Mouse (Mus musculus) leukemia stem cell, adult 10-12 weeks (primary cell): Measurements from ENCODE around the gene Krt77. TPM values are rescaled to one million over a fixed set of nuclear protein-coding genes. Genes with fewer than 3 reads are reported as not detected.

Experiments used
- polyA plus RNA-seq: library from polyadenylated mRNA; stranded (reverse); fragments of >175 nt; gene quantifications from 2 replicates; pipeline ENCODE4 v1.2.3, GENCODE M21; 2012; ENCODE audit warnings: low replicate concordance

The Krt77 gene
- polyA plus RNA-seq = not detected in 2 replicates

GRCm38 (mm10) chr15:101869431-101869830 is at the start of gene Krt77:
TSS of gene Krt77 (minus strand) at chr15:101869705.

GRCm38 (mm10) chr15:101892820-101893219 is 23.3 kb upstream of the Krt77 start, which contains the start of gene Krt76:
TSS of gene Krt76 (minus strand) at chr15:101892920.

GRCm38 (mm10) chr15:101850694-101851093 is 18.8 kb downstream of the Krt77 start, which contains the start of gene Krt1:
TSS of gene Krt1 (minus strand) at chr15:101850794.

GRCm38 (mm10) chr15:101817875-101818274 is 51.6 kb downstream of the Krt77 start, which contains the start of gene Krt2:
TSS of gene Krt2 (minus strand) at chr15:101818169.

Other genes with a start within 250 kb of the Krt77 start
- not detected in 2 replicates for gene Gm5414, start 241.5 kb downstream of the Krt77 start, polyA plus RNA-seq
- not detected in 2 replicates for gene Gm5478, start 222.3 kb downstream of the Krt77 start, polyA plus RNA-seq
- not detected in 2 replicates for gene Krt6b, start 189.4 kb downstream of the Krt77 start, polyA plus RNA-seq
- not detected in 2 replicates for gene Krt6a, start 175.4 kb downstream of the Krt77 start, polyA plus RNA-seq
- gene Krt5, start 156.8 kb downstream of the Krt77 start, polyA plus RNA-seq = not detected in 2 replicates
- not detected in 2 replicates for gene Krt71, start 126.6 kb downstream of the Krt77 start, polyA plus RNA-seq
- gene Krt72, start 83.2 kb downstream of the Krt77 start, polyA plus RNA-seq = not detected in 2 replicates
- not detected in 2 replicates for gene Krt73, start 67.4 kb downstream of the Krt77 start, polyA plus RNA-seq
- not detected in 2 replicates for gene Krt2, start 51.5 kb downstream of the Krt77 start, polyA plus RNA-seq
- not detected in 2 replicates for gene Krt1, start 18.9 kb downstream of the Krt77 start, polyA plus RNA-seq
- gene Krt76, start 23.2 kb upstream of the Krt77 start, polyA plus RNA-seq = not detected in 2 replicates
- not detected in 2 replicates for gene Krt4, start 55.0 kb upstream of the Krt77 start, polyA plus RNA-seq
- gene Krt79, start 70.6 kb upstream of the Krt77 start, polyA plus RNA-seq = not detected in 2 replicates
- 0.05 TPM in 1 of 2 replicates, not detected in the other for gene Krt78, start 84.6 kb upstream of the Krt77 start, polyA plus RNA-seq
- 0.23 and 0.29 TPM in 2 replicates for gene Krt8, start 134.8 kb upstream of the Krt77 start, polyA plus RNA-seq
- not detected in 2 replicates for gene Krt18, start 158.5 kb upstream of the Krt77 start, polyA plus RNA-seq
- 112 and 151 TPM in 2 replicates for gene Eif4b, start 204.1 kb upstream of the Krt77 start, polyA plus RNA-seq
- gene Tns2, start 230.7 kb upstream of the Krt77 start, polyA plus RNA-seq = 2.3 and 5.2 TPM in 2 replicates